Mouse (Mus musculus): ENCODE measurements around the gene Hsdl1. TPM values are rescaled to one million over a fixed set of nuclear protein-coding genes. Genes with fewer than 3 reads are reported as not detected.

Hsdl1 gene
- 10 to 100 TPM; 39.8 to 42.0 TPM for total RNA-seq (2021)

DNA sequence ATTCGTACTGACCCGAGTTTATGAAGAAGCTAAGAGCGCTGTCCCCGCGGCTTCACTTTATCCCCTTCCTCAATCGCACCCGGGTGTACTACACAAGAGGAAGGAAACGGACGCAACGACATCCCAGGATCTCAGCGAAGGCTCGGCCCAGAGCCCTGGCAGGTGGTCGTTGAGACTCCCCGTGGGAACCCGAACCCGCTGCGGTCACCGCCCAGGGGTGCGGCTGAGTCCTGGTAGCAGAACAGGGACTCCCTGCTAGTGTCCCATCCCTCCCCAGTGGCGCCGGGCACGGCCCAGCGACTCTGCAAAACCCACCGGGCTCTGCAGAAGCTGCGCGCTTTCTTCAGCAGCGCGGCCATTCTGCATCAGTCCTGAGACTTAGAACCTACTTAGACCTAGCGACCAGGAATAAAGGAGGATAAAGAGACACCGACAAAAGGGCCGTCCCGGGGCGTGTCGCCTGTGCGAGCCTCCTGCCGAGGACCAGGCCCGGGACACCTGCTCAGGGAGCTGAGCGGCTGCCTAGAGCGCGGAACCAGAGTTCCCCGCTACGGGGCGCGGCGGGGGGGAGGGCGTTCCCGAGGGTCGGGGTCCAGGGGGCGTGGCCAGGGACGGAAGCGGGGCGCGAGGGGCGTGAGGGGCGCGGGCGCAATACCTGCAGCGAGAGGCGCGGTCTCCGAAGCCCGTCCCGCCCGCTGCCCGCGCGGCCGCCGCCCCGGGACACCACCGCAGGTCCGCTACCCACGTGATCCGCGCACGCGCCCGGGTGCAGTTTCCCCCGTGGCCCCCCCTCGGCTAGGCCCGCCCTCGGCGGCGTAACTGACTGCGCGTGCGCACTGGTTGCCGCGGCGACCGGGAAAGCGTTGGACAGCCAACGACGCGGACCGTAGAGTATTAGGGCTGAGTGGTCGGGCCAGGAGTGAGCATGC is at the start of gene Hsdl1, which contains the start of gene Dnaaf1:
TSS of gene Hsdl1 (minus strand) at position 747 of the 929 bp plus-strand sequence.
TSS of gene Dnaaf1 (plus strand) at position 799 of the 929 bp plus-strand sequence.
- peak; percentile 94 for DNase-seq

GRCm38 (mm10) chr8:119623744-119624143 is 48.8 kb upstream of the Hsdl1 start:
- no peak for DNase-seq

GRCm38 (mm10) chr8:119623061-119623460 is 48.1 kb upstream of the Hsdl1 start:
- no peak for DNase-seq

DNA sequence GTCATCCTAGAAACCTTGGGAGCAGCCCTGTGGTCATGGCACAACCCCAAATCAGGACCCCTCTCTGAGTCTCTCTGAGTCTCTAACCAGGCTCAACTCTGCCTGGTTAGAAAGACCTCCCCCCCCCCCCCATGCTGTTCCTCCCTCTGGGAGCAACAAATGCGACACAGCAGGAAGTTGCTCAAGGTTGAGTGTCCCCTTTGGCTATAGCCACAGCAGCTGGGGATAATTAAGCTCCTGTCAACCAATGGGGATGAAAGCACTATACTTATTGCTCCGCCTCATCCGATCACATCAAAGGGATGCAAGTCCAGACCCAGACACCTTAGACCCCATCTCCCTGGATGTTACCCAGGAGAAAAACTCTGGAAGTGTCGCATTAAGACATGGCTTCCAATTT is 47.6 kb upstream of the Hsdl1 start:
- DNase-seq = no peak

- DNase-seq = no peak
Measured at GRCm38 (mm10) chr8:119620848-119621465, 46.0 kb upstream of the Hsdl1 start.

DNA sequence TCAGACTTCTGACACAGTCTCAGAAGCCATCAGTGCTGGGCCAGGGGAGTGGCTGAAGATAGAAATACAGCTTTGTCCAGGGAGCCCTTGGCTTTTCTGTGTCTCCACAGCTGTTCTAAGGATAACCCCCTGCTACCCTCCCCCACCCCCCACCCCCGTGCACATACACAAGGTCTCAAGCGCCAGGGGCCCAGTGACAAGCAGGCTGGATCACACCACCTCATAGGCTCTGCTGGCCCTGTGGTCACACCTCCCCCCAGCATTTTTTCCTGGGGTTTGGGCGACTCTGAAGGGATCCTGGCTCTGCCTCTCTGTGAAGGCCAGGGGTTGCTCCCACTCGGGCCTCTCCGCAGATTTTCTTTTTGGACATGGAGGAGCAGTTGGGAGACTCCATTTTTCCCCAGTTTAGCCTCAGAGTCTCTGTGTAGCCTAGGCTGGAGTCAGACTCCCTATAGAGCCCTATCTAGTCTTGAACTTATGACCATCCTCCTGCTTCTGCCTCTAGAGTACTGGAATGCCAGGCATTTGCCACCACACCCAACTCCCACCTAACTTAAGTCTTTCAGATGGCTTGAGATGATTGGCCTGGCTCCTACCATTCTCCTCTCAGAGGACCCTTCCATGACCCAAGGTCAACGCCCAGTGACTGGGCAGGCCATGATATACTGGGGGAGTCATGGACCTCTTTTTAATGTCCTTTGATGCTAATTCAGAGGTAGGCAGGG is 45.3 kb upstream of the Hsdl1 start:
- DNase-seq = no peak

GRCm38 (mm10) chr8:119618887-119619286 is 43.9 kb upstream of the Hsdl1 start:
- no peak for DNase-seq

- DNase-seq = no peak
Measured at GRCm38 (mm10) chr8:119617586-119617985, 42.6 kb upstream of the Hsdl1 start.

DNA sequence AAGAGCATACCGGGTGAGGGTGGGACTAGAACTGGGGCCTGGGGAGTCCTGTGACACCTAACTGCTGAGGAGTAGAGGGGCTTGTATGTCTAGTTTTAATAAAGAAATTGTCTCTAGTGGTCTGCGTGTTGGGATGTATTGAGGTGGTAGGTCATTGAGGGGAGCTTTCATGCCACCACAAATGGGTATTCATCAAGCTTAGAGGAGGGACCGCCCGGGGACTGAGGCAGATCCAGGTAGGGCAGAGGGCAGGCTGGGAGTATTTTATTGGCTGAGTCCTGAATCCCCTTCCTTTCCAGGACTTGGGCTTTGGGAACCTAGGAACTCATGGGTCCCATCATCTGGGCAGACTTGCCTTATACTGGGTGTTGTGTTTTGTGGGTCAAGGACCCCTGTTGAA is 41.8 kb upstream of the Hsdl1 start:
- DNase-seq = no peak

GRCm38 (mm10) chr8:119616358-119616757 is 41.4 kb upstream of the Hsdl1 start:
- DNase-seq = no peak

- DNase-seq = no peak
Measured at GRCm38 (mm10) chr8:119615096-119615495, 40.1 kb upstream of the Hsdl1 start.

DNA sequence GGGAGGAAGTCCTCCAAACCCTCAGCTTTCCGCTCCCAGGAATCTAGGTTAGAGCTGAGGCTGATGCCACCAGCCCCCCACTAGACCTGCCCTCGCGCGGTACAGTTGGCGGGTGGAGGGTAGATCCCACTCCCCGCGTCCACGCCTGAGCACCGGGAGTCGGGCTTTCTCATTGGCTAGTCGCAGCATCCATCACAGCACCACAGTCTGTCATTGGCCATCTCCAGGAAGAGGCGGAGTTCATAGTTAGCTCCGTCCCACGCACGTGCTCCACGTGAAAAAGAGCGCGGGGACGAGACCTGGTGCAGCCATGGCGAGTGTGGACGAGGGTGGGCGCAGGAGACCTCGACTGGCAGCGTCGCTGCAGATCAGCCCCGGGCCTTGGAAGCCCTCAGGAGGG is 37.5 kb upstream of the Hsdl1 start, which contains the start of gene Adad2:
TSS of gene Adad2 (plus strand) at position 277 of the 400 bp plus-strand sequence.
- no peak for DNase-seq

GRCm38 (mm10) chr8:119606224-119606623 is 31.2 kb upstream of the Hsdl1 start:
- no peak for DNase-seq

DNA sequence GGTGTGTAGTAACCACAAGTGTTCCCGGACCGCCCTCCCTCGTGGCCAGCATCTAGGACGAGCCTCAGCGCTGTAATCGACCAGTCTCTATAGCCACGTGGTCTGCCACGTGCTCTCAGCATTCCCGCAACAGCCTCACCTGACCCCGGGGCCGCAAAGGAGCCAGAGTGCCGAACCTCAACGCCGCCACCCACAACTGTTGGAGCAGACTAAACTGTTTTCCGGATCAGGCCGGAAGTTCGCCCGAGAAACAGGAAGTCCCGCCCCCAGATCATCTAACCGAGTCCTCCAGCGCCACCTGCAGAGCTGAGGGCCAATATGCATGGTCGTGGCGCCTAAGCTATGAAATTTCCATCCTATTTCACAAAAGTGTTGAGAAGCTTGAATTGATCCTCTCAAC is 30.0 kb upstream of the Hsdl1 start, which contains the start of gene Taf1c:
TSS of gene Taf1c (minus strand) at position 227 of the 400 bp plus-strand sequence.
- DNase-seq = peak; percentile 87

GRCm38 (mm10) chr8:119604398-119604803 is 29.4 kb upstream of the Hsdl1 start:
- no peak for DNase-seq

DNA sequence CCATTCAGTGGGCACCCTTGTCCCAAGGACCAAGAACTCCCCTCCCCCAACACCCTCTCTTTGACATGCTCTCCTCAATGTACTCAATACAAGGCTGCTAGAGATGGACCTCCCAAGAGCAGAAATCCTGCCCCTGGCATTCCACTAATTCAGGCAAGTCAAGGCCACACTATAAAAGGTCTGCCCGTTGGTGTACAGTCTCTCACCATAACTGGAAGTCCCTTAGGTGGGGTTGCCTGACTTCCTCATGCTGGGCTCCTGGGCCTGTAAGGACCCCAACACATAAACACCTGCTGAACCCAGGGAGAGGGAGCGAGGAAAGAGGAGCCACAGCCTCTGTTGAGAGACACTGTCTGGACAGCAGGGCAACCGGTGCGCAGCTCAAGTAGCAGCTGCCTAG is 28.8 kb upstream of the Hsdl1 start:
- no peak for DNase-seq

DNA sequence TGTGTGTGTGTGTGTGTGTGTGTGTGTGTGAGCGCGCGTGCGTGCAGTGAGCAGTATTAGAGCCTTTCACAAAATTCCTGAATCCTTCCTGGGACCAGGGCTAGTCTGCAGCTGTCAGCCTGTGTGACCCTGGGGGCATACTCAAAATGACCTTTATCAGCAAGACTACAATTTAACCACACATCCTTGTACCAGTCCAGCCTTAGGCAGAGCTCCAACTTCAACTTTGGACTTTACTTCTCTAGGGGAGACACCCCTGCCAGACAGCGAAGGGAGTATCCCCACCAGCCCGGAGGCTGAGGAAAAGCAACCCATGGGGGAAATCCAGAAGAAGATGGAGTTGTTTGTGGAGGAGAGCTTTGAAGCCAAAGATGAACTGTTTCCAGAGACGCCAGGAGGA is 16.5 kb upstream of the Hsdl1 start:
- DNase-seq = no peak

DNA sequence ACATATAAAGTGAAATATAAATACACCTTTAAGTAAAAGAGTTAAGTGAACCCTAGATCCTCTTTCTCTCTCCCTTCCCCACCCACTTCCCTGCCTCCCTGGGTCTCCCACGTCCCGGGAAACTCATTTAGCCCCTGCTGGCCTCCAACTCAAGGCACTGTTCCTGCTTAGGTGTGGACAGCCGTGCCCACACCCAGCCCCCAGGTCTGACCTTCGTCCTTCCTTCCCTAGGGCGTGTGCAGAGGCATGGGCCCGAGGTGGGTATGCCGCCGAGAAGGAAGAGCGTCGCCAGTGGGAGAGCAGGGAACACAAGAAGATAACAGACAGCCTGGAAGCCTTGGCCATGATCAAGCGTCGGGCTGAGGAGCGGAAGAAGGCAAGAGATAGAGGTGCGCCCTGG is 15.4 kb upstream of the Hsdl1 start:
- no peak for DNase-seq

GRCm38 (mm10) chr8:119588844-119589243 is 13.9 kb upstream of the Hsdl1 start:
- DNase-seq = no peak

DNA sequence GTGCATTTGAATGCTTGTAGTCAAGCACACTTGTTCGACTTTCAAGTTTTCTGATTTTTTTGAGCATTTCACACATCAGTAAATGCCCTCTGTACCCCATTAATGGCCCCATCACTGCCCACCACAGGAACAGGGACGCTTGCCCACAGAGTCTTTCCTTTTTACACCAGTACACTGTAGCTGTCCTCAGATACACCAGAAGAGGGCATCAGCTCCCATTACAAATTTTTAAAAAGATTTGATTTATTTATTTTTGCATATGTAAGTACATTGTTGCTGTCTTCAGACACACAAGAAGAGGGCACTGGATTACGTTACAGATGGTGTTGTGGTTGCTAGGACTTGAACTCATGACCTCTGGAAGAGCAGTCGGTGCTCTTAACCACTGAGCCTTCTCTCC is 13.3 kb upstream of the Hsdl1 start:
- DNase-seq = no peak

- no peak for DNase-seq
Measured at GRCm38 (mm10) chr8:119585901-119586300, 10.9 kb upstream of the Hsdl1 start.

- DNase-seq = no peak
Measured at GRCm38 (mm10) chr8:119580441-119581161, 5.6 kb upstream of the Hsdl1 start.
